Mouse (Mus musculus): ENCODE data around the gene Zkscan3. TPM values are rescaled to one million over a fixed set of nuclear protein-coding genes. Genes with fewer than 3 reads are reported as not detected.
A peak's percentile ranks its signal among the peaks of the same experiment; 100 is the strongest.

Zkscan3 gene
- total RNA-seq (2021), result 10 to 100 TPM; 37.5 to 37.6 TPM
- long read RNA-seq, experiment 1, transcript Zkscan3-201 (6 exons, 2,561 nt), result major isoform, 8 of 21 reads
- long read RNA-seq, experiment 1, partial matches to known transcripts, result 0 of 21 reads
- long read RNA-seq, experiment 1, other reads (novel, unspliced or antisense), result 9 of 21 reads
- long read RNA-seq, experiment 2, transcript Zkscan3-203 (6 exons, 2,600 nt), result minor isoform, 7 of 31 reads
- long read RNA-seq, experiment 2, transcript Zkscan3-201 (6 exons, 2,561 nt), result major isoform, 14 of 31 reads
- long read RNA-seq, experiment 2, partial matches to known transcripts, result 1 of 31 reads
- long read RNA-seq, experiment 2, other reads (novel, unspliced or antisense), result 9 of 31 reads

GRCm38 (mm10) chr13:21402287-21402846, at the start of gene Zkscan3:
TSS of gene Zkscan3 (minus strand) at chr13:21402755.
- DNase-seq (ENCODE audit: low spot score in 2 of 2), result peak; percentile 78 to 87

GRCm38 (mm10) chr13:21447856-21448614, 45.5 kb upstream of the Zkscan3 start:
- no peak for DNase-seq (ENCODE audit: low spot score in 2 of 2)

GRCm38 (mm10) chr13:21446796-21447195, 44.2 kb upstream of the Zkscan3 start:
- DNase-seq (ENCODE audit: low spot score in 2 of 2), result no peak

- no peak for DNase-seq (ENCODE audit: low spot score in 2 of 2)
Observed at GRCm38 (mm10) chr13:21441207-21441572, 38.6 kb upstream of the Zkscan3 start.

GRCm38 (mm10) chr13:21440503-21441206, 38.1 kb upstream of the Zkscan3 start, which contains the start of gene Pgbd1:
TSS of gene Pgbd1 (minus strand) at chr13:21441058.
- peak; percentile 52 to 77 for DNase-seq (ENCODE audit: low spot score in 2 of 2)

- no peak for DNase-seq (ENCODE audit: low spot score in 2 of 2)
Observed at GRCm38 (mm10) chr13:21435476-21435875, 32.9 kb upstream of the Zkscan3 start.

- no peak for DNase-seq (ENCODE audit: low spot score in 2 of 2)
Observed at GRCm38 (mm10) chr13:21427631-21428030, 25.1 kb upstream of the Zkscan3 start.

GRCm38 (mm10) chr13:21423301-21423700, 20.7 kb upstream of the Zkscan3 start:
- no peak for DNase-seq (ENCODE audit: low spot score in 2 of 2)

GRCm38 (mm10) chr13:21418865-21419264, 16.3 kb upstream of the Zkscan3 start:
- no peak for DNase-seq (ENCODE audit: low spot score in 2 of 2)

- no peak for DNase-seq (ENCODE audit: low spot score in 2 of 2)
Observed at GRCm38 (mm10) chr13:21417298-21418010, 14.9 kb upstream of the Zkscan3 start.

GRCm38 (mm10) chr13:21415750-21416149, 13.2 kb upstream of the Zkscan3 start:
- no peak for DNase-seq (ENCODE audit: low spot score in 2 of 2)

- no peak for DNase-seq (ENCODE audit: low spot score in 2 of 2)
Observed at GRCm38 (mm10) chr13:21415266-21415665, 12.7 kb upstream of the Zkscan3 start.

- no peak for DNase-seq (ENCODE audit: low spot score in 2 of 2)
Observed at GRCm38 (mm10) chr13:21414231-21415212, 12.0 kb upstream of the Zkscan3 start.

- DNase-seq (ENCODE audit: low spot score in 2 of 2), result no peak
Observed at GRCm38 (mm10) chr13:21408805-21409459, 6.4 kb upstream of the Zkscan3 start.

- DNase-seq (ENCODE audit: low spot score in 2 of 2), result peak; percentile 79 to 92
Observed at GRCm38 (mm10) chr13:21407969-21408804, 5.6 kb upstream of the Zkscan3 start.

GRCm38 (mm10) chr13:21407341-21407740, 4.8 kb upstream of the Zkscan3 start:
- no peak for DNase-seq (ENCODE audit: low spot score in 2 of 2)

GRCm38 (mm10) chr13:21402848-21403247, 293 bp upstream of the Zkscan3 start:
- no peak for DNase-seq (ENCODE audit: low spot score in 2 of 2)

Data from layer of hippocampus, postnatal 14 days (tissue).